Mouse (Mus musculus): ENCODE results near the gene Sptssb.

DNA sequence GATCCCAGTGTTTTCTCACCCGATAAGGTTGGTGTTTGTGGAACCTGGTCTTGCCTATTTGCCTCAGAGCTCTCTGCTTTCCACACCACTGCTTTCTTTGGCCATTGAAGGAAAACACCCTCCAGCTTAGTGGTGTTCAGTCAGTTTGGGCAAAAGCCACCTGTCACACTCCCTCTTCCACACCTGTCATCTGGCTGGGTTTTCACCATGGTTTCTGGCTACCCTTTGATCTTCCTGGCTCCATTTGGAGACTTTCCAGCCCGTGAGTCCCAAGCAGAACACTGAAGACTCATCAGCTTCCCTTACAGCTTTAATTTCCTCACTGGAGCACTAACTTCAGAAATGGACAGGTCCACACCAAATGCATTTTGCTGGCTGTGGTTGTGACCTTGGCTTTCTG lies 26.1 kb upstream of the Sptssb start:
- TF ChIP-seq CTCF (conservative IDR thresholded peaks at IDR 0.05; ENCODE audit: low read length): no peak
- no peak for TF ChIP-seq NANOG (IDR thresholded peaks at IDR 0.05; ENCODE audit: borderline replicate concordance, low read length)
